Mouse (Mus musculus): ENCODE measurements at regions not wholly inside any gene's neighbourhood (a gene's known extent, or its start where the extent isn't known, plus 50 kb on each side); places are given as distances from the start of the nearest gene placed in this dataset.

DNA sequence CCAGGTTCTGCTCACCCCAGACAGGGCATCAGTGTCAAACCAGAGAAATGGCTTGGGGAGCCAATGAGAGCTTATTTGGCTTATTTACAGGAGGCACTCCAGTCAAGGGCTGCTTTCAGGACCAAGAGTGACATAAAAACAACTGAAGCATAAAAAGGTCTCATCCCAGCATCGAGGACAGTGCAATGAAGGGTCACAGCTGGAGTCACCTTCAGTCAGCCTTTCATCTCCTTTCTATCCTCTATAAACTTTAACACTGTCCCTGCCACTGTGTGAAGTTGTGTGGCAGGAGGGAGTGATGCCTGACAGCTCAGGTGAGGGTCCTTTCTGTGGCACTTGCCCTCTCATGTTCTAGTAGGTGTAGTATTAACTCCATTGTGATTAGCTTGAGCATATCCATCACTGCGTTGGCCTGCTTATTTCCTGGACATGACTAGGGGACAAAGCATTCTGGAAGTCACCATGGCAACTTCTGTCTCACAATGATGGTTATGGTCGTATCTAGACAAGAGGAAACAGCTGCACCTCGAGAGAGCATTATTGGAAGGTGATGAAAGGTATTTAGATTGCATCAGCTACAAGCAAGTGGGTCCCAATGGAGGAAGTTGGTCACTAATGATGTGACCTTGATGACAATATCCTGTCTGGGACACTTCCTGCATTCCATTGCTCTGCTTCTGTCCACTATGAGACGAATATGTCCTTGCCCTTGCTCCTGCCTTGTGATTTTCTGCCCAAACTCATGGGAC lies 87.8 kb upstream of the Enpp6 start:
- no peak for DNase-seq

DNA sequence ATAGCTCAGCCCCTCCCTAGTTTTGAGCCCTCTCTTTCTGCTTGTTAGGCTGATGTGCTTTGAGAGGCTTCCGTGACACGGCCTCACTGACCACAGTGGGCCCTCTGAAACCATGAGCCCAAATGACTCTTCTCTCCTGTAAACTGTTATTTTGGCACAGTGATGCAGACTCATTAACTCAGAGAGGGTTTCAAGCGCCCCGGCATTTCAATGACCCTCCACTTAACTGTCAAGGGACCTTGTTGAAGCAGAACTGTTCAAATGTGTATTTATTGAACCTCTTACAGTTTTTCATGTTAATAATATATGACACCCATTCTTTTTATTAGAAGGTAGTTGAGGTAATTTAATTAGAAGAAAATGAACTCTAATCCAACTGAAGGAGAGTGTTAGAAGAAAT lies 85.9 kb upstream of the Enpp6 start:
- DNase-seq = no peak

DNA sequence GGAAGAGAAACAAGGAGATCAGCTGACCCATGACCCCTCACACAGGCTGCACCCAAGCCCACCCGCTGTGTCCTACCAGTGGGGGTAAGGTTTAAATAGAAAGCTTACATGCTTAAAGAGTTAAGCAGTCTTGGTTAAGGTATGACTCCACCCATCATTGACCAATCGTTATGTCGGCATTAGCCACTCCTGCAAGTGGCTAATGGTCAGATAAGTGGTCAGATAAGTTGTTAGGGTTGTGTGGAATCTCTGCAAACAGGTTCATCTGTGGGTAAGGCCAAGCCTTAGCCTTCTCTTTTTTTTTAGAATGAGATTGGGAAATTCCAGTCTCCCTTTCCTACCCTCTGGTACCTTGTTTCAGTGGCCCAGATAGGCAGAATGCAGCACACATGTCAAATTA lies 82.0 kb upstream of the Enpp6 start:
- DNase-seq = no peak

DNA sequence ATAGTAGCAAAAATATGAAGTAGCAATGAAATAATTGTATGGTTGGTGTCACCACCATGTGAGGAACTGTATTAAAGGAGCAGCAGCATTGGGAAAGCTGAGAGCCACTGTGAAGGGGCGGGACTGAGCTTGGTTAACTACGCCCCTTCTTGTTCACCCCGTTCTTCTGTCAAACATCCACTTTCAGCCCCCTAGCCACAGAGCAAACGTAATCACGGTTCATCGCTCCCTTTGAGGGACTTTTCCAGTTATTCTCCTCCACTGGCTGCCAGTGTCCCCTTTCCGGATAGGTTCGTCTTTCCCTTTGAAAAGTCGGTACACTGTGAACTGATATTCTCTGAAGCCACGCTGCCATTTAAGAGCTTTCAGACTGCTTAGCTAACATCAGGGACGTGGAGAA lies 79.3 kb upstream of the Enpp6 start:
- no peak for DNase-seq

DNA sequence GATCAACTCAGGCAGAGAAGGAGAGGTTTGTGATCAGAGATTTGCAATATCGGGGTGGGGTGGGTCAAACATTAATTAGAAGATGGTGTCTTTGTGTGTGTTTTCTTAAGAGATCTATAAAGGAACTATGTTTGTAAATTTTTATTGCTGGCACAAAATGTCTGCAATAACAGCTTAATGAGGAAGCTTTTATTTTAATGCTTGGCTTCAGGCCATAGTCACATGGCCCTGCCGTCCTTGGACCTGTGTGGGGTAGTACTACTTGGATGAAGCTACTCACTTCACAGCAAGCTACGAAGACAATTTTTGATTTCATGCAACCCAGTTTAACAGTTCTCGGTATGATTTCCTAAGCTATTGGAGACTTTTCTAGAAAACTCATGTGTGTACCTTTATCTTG lies 78.5 kb upstream of the Enpp6 start:
- DNase-seq = no peak

DNA sequence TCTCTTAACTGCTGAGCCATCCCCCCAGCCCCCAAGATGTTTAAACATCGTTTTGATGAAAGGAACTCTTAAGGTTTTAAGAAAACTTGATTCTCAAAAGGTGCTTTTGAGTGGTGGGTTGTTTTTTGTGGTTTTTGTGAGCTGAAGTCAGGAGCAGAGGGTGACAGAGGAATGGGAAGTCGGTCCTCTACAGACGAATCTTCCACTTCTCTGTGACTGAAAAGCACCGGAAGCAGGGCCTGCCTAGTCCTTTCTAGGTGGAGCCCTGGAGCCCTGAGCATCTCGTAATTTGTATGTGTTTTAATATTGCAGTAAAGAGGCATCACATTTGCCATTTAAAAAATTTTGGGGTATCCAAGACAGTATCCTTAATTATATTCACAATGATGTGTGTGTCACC lies 72.7 kb upstream of the Enpp6 start:
- no peak for DNase-seq

DNA sequence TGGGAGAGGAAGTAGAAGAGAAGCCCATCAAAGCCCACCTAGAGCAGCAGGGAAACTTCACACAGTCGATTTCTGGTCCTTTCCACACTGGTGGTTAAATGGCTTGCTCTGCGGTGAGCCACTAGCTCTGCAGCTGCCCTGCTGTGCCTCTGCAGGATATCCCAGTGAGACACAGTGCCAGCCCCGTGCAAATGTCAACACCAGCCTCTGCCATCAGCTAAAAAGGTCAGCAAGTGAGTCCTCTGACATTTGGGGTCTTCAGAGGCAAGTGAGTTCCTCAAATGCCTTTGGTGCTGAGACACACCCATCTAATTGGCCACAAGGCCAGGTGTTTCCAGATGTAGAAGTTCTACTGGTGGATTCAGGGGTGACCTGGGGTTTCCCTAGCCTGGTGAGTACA lies 66.6 kb upstream of the Enpp6 start:
- DNase-seq = no peak

DNA sequence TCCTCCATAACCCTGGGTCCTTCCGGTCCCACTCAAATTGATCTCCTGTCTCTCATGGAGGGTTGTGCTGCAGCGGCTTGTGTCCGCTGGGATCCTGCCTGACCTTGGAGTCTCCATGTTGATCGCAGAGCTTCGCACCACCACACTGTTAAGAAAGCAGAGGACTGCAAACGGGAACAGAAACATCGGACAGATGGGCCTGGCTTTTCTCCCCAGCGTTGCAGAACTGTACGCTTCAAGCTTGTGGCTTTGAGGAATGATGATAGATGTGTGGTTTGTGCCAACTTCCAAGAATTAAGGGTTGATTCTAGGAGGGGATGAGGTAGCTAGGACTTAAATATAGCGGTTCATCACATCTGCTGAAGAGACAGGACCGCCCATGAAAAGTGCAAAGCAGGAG lies 65.6 kb upstream of the Enpp6 start:
- no peak for DNase-seq

DNA sequence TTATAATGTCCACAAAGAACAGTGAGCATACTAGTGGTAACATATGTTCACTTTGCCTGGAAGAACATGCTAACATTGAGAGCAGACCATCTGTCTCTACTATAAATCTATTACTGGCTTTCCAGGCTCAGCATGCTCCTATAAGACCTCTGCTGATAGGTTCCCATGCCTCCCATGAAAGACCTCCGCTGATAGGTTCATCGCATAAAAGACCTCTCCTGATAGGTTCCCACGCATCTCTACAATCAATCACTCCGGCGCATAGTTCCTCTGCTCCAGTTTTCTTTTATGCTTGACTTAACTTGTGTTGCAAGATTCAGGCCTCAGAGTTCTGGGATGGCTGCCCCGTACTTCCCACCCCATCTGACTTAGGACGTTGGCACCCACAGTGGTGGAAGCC lies 65.1 kb upstream of the Enpp6 start:
- DNase-seq = no peak

DNA sequence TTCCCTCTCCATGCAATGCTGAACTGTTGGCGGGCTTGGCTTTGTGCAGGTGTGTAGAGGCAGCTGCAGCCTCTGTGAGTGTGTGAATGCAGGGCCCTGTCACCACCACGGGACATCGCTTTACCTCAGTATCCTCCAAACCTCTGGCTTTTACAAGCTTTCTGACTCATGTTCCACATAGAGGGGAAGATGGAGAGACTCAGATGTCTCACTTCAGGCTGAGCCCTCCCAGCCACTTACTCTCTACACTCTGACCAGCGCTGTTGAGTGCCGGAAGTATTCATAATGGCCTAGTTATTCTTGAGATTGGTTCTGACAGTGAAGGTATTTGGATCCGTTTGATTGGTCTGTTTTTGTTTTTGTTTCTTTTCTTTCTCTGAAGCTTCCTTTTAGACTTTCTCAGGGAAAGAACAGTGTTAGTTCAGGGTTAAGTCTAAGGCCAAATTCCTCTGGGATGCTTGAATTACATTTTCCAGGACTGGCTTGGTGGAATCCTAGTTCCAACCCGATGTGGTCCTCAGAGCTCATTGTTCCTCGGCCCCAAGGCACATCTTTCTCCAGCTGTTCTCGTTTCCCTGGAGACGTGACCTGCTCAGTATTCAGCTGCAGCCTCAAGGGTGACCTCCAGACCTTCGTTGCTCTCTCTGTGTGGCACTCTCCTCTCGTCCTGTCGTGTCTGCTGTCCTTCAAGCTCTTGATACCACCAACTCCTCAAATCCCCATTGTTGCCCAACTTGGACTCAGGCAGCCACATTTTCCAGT lies 61.7 kb upstream of the Enpp6 start:
- no peak for DNase-seq

DNA sequence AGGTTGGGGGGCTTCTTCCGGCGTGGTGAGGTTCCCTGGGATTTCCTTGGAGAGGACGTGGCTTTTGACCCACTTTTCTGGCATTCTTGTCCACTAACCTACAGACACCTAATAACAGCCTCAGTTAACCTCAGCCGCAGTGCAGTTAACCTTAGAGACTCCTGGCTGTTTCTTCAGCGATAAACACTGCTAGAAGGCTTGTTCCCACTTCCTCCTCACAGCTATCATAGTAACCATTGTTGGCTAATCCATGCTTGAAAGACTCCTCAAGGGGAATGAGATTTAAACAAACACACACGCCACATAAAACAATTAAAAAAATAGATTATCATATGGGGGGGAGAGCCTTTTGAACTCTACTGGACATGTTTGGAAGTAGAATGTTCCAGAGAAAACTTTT lies 58.0 kb upstream of the Enpp6 start:
- no peak for DNase-seq

DNA sequence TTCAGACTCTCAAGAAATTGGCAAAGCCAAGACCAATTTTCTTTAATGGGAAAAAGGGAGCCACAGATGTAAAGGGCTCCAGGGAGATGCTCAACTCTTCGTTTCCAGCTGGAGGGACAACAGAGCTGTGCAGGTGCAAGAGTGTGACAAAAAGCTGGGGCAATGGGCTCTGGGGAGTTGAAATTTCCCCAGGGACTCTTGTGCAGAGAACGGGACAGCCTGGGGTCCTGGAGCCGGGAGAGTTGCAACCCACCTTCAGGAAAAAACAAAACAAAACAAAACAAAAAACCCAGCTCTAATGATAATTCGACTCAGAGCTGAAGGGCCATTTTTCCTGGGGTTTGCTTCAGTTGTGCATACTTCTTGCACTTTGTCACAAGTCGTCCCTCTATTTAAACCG lies 57.0 kb upstream of the Enpp6 start:
- DNase-seq = no peak

DNA sequence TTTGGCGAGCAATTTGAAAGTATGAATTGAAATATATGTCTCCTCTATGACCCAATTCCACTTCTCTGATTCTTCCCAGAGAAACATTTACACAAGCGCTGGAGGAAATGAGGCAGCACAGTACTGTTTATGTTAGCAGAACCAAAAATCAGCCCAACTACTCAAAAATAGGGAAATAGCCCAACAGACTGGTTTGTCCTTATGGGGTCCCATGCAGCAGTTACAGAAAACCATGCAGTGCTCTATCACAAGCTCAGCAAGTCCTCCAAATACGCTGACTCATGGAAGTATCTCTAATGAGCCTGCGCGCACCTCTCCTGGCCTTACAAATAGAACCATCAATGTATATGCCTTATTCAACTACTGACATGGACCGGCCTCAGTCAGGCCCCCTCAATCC lies 55.4 kb upstream of the Enpp6 start:
- no peak for DNase-seq

DNA sequence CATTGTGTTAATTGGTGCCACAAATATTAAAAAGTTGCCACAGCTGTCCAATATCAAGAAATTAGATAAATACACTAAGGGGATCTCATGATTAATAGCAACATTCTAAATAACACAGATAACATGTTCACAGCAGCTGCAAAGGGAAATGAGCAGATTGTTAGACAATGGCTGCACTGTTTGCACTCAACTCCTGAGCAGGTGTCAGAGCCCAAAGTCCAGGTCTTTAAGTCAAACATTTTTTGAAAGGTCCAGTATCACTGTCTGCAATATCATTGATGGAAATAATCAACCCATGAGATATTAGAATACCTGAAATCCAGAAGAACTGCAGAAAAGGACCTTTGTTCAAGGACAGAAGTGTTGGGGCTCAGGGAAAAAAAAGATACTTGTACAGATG lies 53.4 kb upstream of the Enpp6 start:
- no peak for DNase-seq

DNA sequence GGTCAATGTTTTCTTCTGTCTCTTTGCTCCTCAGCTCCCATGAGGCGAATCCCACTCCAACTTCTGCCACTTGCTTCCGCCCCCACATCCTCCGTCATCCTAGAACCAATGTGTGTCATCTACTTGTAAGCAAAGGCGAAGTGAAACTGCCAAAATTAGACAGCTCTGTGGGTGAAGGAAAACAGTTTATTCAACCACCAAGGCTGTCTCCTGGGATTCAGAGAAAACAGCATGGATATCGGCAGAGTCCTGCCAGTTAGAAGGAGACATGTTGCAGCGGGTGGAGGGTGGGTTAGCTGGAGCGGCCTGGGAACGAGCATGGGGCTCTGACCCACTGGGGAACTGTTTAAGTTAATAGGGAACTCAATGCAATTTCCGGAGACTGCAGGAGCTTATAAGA lies 52.4 kb upstream of the Enpp6 start:
- no peak for DNase-seq

DNA sequence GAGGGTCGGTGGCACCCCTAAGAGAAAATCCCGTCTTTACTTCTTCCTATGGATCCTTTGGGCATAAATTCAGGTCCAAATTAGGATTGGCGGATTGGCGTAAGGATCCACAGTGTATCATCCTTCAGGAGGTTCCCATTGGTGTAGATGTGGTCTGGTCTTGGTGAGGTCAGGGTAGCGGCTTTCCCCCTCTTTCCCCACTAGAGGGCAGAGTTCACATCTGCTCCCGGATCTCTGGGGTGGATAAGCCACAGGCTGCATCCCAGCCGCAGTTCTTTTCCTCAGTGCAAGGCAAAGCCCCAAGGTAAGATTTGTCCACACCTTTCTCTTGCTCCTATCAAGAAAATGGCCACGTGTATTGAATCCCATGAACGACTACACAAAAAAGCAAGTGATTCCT lies 51.8 kb upstream of the Enpp6 start:
- peak; percentile 52 for DNase-seq

DNA sequence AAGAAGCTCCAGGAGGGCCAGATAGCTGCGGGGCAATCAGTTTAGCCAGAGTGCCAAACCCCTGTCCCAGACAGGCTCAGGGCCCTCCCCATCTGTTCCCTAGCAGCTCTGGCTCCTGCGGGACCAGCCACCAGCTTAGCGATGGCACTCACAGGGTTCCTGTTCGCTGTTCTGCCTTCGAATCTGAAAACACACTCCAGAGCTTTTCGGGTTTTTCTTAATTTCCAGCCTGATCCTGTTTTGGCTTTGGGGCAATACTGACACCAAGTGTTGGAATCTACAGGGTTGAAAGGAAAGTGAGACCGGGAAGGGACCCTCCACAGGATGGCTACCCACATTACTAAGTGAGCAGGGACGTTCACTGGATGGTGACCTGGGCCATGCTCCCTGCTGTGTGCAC lies 50.6 kb upstream of the Enpp6 start:
- DNase-seq = no peak
